Mouse (Mus musculus) forebrain, embryonic 13.5 days (tissue): ENCODE measurements around the gene Dhx35. TPM values are rescaled to one million over a fixed set of nuclear protein-coding genes. Genes with fewer than 3 reads are reported as not detected.

ENCODE experiments used
- polyA plus RNA-seq: library from polyadenylated mRNA; unstranded; fragments of >200 nt; fragmentation: Nextera tagmentation; extraction: Ambion mirVana; gene quantifications from 2 replicates; pipeline ENCODE4 v1.2.1, GENCODE M21; 2015

Gene Dhx35
- polyA plus RNA-seq, 1 experiment from 2014 or later, result 16.2 TPM

Other genes starting within 250 kb of the Dhx35 start
- gene Slc32a1, start 184.0 kb upstream of the Dhx35 start, polyA plus RNA-seq, result 4.8 and 5.6 TPM in 2 replicates
- gene Actr5, start 169.9 kb upstream of the Dhx35 start, polyA plus RNA-seq, result 11.5 and 14.1 TPM in 2 replicates
- 7.8 and 8.4 TPM in 2 replicates for gene Ppp1r16b, start 129.4 kb upstream of the Dhx35 start, polyA plus RNA-seq
- gene Fam83d, start 26.7 kb upstream of the Dhx35 start, polyA plus RNA-seq, result 38.7 and 39.9 TPM in 2 replicates